Mouse (Mus musculus): ENCODE data around the gene Rnf41. TPM values are rescaled to one million over a fixed set of nuclear protein-coding genes. Genes with fewer than 3 reads are reported as not detected.

The Rnf41 gene
- polyA plus RNA-seq, 2 experiments, result 4.8 to 5.9 TPM

DNA sequence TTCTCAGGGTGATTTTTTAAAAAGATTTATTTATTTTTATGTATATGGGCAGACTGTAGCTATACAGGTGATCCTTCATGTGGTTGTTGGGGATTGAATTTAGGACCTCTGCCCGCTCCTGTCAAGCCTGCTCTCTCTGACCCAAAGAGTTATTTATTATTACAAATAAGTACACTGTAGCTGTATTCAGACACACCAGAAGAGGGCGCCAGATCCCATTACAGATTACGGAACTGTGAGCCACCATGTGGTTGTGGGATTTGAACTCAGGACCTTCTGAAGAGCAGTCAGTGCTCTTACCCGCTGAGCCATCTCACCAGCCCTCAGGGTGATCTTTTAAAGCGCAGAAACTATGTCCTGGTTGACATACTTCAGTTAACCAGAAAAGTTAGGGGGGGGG, 39.3 kb upstream of the Rnf41 start:
- no peak overlapping the region for H3K4me3 ChIP-seq (ENCODE audit: insufficient read depth in 1 of 2, low read depth in 2 of 2, low read length in 2 of 2)
- 66% methylated on average over 5 of the region's 5 CpGs for WGBS (ENCODE audit: insufficient replicate concordance)
- no peaks in the 10 kb centered on the region for H3K27me3 ChIP-seq (ENCODE audit: control insufficient read depth, insufficient read depth, low read length)
- H3K9ac ChIP-seq (replicated peaks), result no peak overlapping the region
- no peak for DNase-seq (ENCODE audit: low read depth in 3 of 3, low spot score in 3 of 3)
- H3K9me3 ChIP-seq (ENCODE audit: control insufficient read depth, low read length), result no peaks in the 10 kb centered on the region
- TF ChIP-seq EP300 (IDR thresholded peaks at IDR 0.05; ENCODE audit: low read depth) (no peak), CTCF (IDR thresholded peaks at IDR 0.05; ENCODE audit: low read depth) (peak; percentile 43)
- ATAC-seq (ENCODE audit: insufficient read depth), result no peak
- H3K4me2 ChIP-seq (ENCODE audit: low read depth), result no peak overlapping the region
- H3K4me1 ChIP-seq (replicated peaks; ENCODE audit: control insufficient read depth in 2 of 2, insufficient read depth in 2 of 2, low read length in 1 of 2), result peaks cover 16 to 27% of the 10 kb centered on the region in 2 experiments
- no peak overlapping the region for H3K27ac ChIP-seq
- H3K36me3 ChIP-seq (replicated peaks; ENCODE audit: control insufficient read depth, insufficient read depth, low read depth), result no peaks in the 10 kb centered on the region

DNA sequence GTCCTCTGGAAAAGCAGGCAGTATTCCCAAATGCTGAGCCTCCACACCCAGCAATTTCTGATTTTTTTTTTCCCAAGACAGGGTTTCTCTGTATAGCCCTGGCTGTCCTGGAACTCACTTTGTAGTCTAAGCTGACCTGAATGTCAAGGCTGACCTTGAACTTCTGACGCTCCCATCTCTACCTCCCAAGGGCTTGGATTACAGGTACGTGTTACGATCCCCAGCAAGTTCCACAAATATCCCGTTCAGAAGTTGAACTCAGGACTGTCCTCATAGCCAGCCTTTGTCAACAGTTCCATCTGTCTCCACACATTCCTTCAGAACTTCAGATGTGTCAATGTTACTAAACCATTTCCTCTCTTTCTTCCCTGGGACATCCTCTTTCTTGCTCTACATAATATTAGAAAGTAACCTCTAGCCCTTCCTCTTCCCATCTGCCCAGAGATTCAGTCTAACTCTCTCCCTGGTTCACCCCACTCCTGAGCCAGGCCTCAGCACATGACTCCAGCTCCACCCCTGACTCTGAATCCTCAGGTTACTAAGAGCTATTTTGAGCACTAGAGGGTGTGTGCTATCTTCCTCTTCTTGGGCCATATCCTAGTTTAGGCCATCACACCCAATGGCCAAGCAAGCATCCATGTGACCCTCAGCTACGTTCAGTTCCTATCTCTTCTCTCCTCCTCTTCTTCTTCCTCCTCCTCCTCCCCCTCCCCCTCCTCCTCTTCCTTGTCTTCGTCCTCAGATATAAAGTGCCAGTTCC, 38.3 kb upstream of the Rnf41 start:
- no peak for DNase-seq (ENCODE audit: low read depth in 3 of 3, low spot score in 3 of 3)
- Histone ChIP-seq H3K27me3 (ENCODE audit: control insufficient read depth, insufficient read depth, low read length) (no peaks in the 10 kb centered on the region), H3K9ac (replicated peaks) (no peak overlapping the region; the same call in none of the 2 replicates)

DNA sequence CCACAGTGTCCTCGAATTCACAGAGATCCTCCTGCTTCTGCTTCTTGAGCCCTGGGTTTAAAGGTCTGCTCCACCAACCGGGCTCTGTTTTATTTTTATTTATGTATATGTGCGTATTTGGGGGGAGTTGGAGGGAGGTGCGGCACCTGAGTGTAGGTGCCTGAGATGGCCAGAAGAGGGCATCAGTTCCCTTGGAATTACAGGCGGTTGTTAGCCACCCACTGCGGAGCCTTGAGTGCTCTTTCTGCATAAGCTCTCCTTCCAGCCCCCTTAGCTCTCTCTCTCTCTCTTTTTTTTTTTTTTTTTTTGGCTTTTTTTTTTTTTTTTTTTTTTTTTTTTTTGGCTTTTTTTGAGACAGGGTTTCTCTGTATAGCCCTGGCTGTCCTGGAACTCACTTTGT, 37.1 kb upstream of the Rnf41 start:
- Histone ChIP-seq H3K9me3 (ENCODE audit: control insufficient read depth, low read length) (no peaks in the 10 kb centered on the region), H3K36me3 (replicated peaks; ENCODE audit: control insufficient read depth, insufficient read depth, low read depth) (no peaks in the 10 kb centered on the region), H3K4me3 (ENCODE audit: insufficient read depth in 1 of 2, low read depth in 2 of 2, low read length in 2 of 2) (no peak overlapping the region), H3K27ac (no peak overlapping the region), H3K4me1 (replicated peaks; ENCODE audit: control insufficient read depth in 2 of 2, insufficient read depth in 2 of 2, low read length in 1 of 2) (peaks cover 11 to 29% of the 10 kb centered on the region in 2 experiments), H3K27me3 (ENCODE audit: control insufficient read depth, insufficient read depth, low read length) (no peaks in the 10 kb centered on the region), H3K4me2 (ENCODE audit: low read depth) (no peak overlapping the region), H3K9ac (replicated peaks) (no peak overlapping the region)
- ATAC-seq (ENCODE audit: insufficient read depth) (no peak), DNase-seq (ENCODE audit: low read depth in 3 of 3, low spot score in 3 of 3) (no peak)
- 77% methylated on average over 6 of the region's 6 CpGs for WGBS (ENCODE audit: insufficient replicate concordance)
- TF ChIP-seq CTCF (IDR thresholded peaks at IDR 0.05; ENCODE audit: low read depth), result peak; percentile 68
- TF ChIP-seq EP300 (IDR thresholded peaks at IDR 0.05; ENCODE audit: low read depth), result no peak

More for the DNA sequence above, 38.3 kb upstream of the Rnf41 start:
- WGBS (ENCODE audit: insufficient replicate concordance), result 46% methylated on average over 6 of the region's 6 CpGs
- H3K27ac ChIP-seq, result no peak overlapping the region; the same call in 1 of the 2 replicates
- no peak for ATAC-seq (ENCODE audit: insufficient read depth)
- no peak overlapping the region for H3K4me2 ChIP-seq (ENCODE audit: low read depth)
- no peaks in the 10 kb centered on the region for H3K36me3 ChIP-seq (replicated peaks; ENCODE audit: control insufficient read depth, insufficient read depth, low read depth)
- H3K4me3 ChIP-seq (ENCODE audit: insufficient read depth in 1 of 2, low read depth in 2 of 2, low read length in 2 of 2), result no peak overlapping the region
- no peaks in the 10 kb centered on the region for H3K9me3 ChIP-seq (ENCODE audit: control insufficient read depth, low read length)
- TF ChIP-seq EP300 (IDR thresholded peaks at IDR 0.05; ENCODE audit: low read depth), result no peak
- TF ChIP-seq CTCF (IDR thresholded peaks at IDR 0.05; ENCODE audit: low read depth), result 0 out of 2 replicates have a peak, but pooled peaks have one; percentile 5
- peaks cover 14 to 28% of the 10 kb centered on the region in 2 experiments for H3K4me1 ChIP-seq (replicated peaks; ENCODE audit: control insufficient read depth in 2 of 2, insufficient read depth in 2 of 2, low read length in 1 of 2)

DNA sequence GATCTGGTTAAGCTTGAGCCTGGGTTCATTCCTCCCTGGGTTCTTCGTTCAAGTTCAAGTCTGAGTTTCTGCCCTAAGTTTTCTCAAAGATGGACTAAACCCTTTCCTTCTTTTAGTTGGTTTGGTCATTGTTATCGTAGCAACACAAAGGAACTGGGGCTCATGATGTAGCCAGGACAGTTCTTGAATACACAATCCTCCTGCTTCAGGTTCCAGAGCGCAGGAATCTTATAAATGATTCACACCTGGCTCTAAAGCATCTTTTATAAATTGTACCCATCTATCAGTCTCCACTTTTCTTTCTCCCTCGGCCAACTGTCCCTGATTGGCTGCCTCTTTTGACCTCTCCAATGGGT, 35.4 kb upstream of the Rnf41 start:
- Histone ChIP-seq H3K9ac (replicated peaks) (peak overlapping the region; percentile 89), H3K9me3 (ENCODE audit: control insufficient read depth, low read length) (no peaks in the 10 kb centered on the region), H3K27me3 (ENCODE audit: control insufficient read depth, insufficient read depth, low read length) (no peaks in the 10 kb centered on the region), H3K4me1 (replicated peaks; ENCODE audit: control insufficient read depth in 2 of 2, insufficient read depth in 2 of 2, low read length in 1 of 2) (peaks cover 5 to 25% of the 10 kb centered on the region in 2 experiments; a peak in 3 of 4 replicates), H3K4me2 (ENCODE audit: low read depth) (peak overlapping the region; percentile 92), H3K36me3 (replicated peaks; ENCODE audit: control insufficient read depth, insufficient read depth, low read depth) (no peaks in the 10 kb centered on the region; the same call in 1 of the 2 replicates), H3K4me3 (ENCODE audit: insufficient read depth in 1 of 2, low read depth in 2 of 2, low read length in 2 of 2) (peak overlapping the region; percentile 62 to 65; a peak in 2 of 4 replicates), H3K27ac (peak overlapping the region; percentile 34)
- TF ChIP-seq CTCF (IDR thresholded peaks at IDR 0.05; ENCODE audit: low read depth) (no peak), EP300 (IDR thresholded peaks at IDR 0.05; ENCODE audit: low read depth) (no peak)
- 49% methylated on average over 4 of the region's 4 CpGs for WGBS (ENCODE audit: insufficient replicate concordance)
- no peak for DNase-seq (ENCODE audit: low read depth in 3 of 3, low spot score in 3 of 3)
- ATAC-seq (ENCODE audit: insufficient read depth), result no peak

DNA sequence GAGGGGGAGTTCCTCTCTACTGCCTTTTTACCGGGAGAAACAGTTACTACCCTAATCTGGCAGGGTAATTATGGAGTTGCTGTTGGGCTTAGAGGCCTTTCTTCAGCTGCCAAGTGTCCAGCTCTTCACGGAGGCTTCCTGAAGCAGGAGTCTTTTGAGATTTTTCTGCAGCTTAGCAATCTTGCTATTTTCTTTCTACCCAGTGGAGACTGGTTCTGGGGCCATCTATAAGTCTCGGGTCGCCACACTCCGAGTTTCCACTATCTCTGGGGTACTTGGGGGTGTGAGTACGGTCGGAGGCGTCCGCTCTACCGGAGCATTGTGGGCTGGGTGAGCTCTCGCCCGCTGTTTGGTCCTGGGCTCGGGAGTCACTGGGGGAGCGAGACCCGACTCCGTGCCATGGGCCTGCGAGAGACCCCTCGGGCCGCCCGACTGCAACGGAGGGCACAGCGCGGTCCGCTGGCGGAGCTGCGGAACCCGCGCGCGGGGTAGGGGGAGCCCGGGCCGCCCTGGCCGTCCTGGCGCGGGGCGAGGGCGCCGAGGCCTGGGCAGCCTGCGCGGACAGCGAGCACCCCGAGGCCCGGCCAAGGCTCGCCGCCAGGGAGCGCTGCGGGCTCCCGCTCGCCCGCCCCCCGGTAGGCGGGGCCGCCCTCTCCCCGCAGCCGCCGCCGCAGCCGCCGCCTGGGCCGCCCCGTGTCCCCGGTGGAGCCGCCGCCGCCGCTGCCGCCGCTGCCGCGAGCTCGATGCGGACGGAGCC, 34.8 kb upstream of the Rnf41 start, which contains the start of gene Ankrd52:
Gene Ankrd52 (plus strand): TSS at position 661 of the 757 bp plus-strand sequence.
- Histone ChIP-seq H3K36me3 (replicated peaks; ENCODE audit: control insufficient read depth, insufficient read depth, low read depth) (peaks cover 4% of the 10 kb centered on the region; the same call in 1 of the 2 replicates), H3K4me3 (ENCODE audit: insufficient read depth in 1 of 2, low read depth in 2 of 2, low read length in 2 of 2) (peak within 1 kb of the TSS; percentile 65 to 89), H3K9me3 (ENCODE audit: control insufficient read depth, low read length) (no peaks in the 10 kb centered on the region), H3K4me1 (replicated peaks; ENCODE audit: control insufficient read depth in 2 of 2, insufficient read depth in 2 of 2, low read length in 1 of 2) (peaks cover 5 to 25% of the 10 kb centered on the region in 2 experiments; a peak in 3 of 4 replicates), H3K4me2 (ENCODE audit: low read depth) (peak within 1 kb of the TSS; percentile 92), H3K27me3 (ENCODE audit: control insufficient read depth, insufficient read depth, low read length) (no peaks in the 10 kb centered on the region), H3K9ac (replicated peaks) (peak within 1 kb of the TSS; percentile 89), H3K27ac (peak within 1 kb of the TSS; percentile 34)
- ATAC-seq (ENCODE audit: insufficient read depth), result peak; percentile 91
- DNase-seq (ENCODE audit: low read depth in 3 of 3, low spot score in 3 of 3), result peak; percentile 60 to 66 (median 61)
- WGBS (ENCODE audit: insufficient replicate concordance), result under 1% methylated on average over 65 of the region's 73 CpGs
- TF ChIP-seq CTCF (IDR thresholded peaks at IDR 0.05; ENCODE audit: low read depth), result peak; percentile 48
- no peak for TF ChIP-seq EP300 (IDR thresholded peaks at IDR 0.05; ENCODE audit: low read depth)
